Mouse (Mus musculus) cerebellum, adult 2 months (tissue): ENCODE measurements around the gene Trank1.

Experiments used
- CTCF ChIP-seq: fragments of 200-500 bp; IDR thresholded peaks from 2 replicates; pipeline ENCODE4 v1.5.1; 2011; ENCODE audit warnings: low read depth, mild to moderate bottlenecking, control low read depth, low read length, moderate library complexity, borderline replicate concordance; ENCODE audit not compliant: insufficient read depth
- POLR2A ChIP-seq: fragments of 200-500 bp; IDR thresholded peaks from 2 replicates; pipeline ENCODE4 v1.6.1; 2011; ENCODE audit warnings: low read length, control low read depth, borderline replicate concordance; ENCODE audit not compliant: insufficient read depth

DNA sequence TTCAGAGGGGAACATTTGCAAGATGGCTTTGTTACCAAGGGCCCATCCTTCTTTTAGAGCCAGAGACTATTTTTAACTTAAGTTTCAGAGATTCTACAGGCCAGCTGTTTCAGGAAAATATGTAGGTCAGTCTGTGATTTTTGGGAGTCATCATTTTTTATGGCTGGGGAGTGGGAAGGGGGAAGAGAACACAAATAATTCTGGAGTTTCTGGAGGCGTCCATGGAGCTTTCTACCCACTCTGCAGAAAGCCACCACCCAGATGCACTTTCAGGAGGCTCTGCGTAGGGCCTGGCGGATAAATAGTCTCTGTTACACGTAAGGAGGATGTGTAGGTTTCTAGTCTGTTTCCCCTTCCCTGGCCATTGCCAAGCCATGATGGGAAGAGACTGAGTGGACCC lies 88.5 kb downstream of the Trank1 start:
- TF ChIP-seq CTCF (no peak), POLR2A (no peak)
